Mouse (Mus musculus) common myeloid progenitor, adult 5-6 weeks (primary cell): ENCODE results near the gene Polr1d. TPM values are rescaled to one million over a fixed set of nuclear protein-coding genes. Genes with fewer than 3 reads are reported as not detected.

ENCODE experiments used
- ATAC-seq: replicated peaks from 2 replicates; pipeline ENCODE4 v1.8.0; 2016; ENCODE audit warnings: low read depth, mild to moderate bottlenecking, moderate TSS enrichment, inconsistent platforms; ENCODE audit not compliant: poor library complexity, severe bottlenecking
- total RNA-seq: library from RNA; stranded (forward); fragments of 200-1000, 187-1606 nt; gene quantifications from 2 replicates; pipeline ENCODE4 v1.2.3, GENCODE M21; 2017

Gene Polr1d
- total RNA-seq, 1 experiment from 2014 or later = 126 TPM

- no peak for ATAC-seq
Measured at GRCm38 (mm10) chr5:147078110-147078900, 1.5 kb downstream of the Polr1d start.

DNA sequence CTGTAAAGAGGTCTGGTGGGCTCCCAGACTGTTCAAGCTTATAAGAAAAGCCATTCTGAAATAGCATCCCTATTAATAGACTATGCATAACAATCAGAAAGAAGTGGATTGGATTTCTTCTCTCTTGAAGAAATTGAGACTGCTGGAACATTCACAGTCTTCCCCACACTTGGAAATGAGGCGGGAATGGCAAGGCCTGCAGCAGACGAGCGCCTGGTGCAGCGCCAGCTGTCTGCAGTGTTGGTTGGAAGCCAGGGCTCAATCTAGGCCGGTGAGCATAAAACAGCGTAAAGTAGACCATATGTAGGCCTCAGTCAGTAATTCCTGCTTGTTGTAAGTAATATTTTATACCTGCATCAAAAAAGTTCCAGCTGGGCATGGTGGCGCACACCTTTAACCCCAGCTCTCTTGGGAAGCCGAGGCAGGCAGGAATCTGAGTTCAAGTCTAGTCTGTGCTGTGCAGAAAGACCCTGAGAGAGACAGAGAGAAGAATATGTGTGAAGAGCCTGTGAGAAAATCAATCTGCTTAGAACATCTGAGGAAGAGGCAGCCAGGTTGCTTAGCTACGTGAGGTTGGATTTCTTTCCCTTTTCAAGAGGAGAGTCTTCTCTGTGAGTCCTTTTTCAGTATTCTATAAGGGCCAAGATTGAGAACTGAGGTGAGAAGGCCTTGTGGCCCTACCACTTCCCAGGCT lies 8.5 kb downstream of the Polr1d start:
- no peak for ATAC-seq

GRCm38 (mm10) chr5:147086816-147087215 lies 10.0 kb downstream of the Polr1d start:
- ATAC-seq = no peak

GRCm38 (mm10) chr5:147089836-147090235 lies 13.0 kb downstream of the Polr1d start:
- no peak for ATAC-seq

GRCm38 (mm10) chr5:147090256-147090963 lies 13.6 kb downstream of the Polr1d start:
- no peak for ATAC-seq

DNA sequence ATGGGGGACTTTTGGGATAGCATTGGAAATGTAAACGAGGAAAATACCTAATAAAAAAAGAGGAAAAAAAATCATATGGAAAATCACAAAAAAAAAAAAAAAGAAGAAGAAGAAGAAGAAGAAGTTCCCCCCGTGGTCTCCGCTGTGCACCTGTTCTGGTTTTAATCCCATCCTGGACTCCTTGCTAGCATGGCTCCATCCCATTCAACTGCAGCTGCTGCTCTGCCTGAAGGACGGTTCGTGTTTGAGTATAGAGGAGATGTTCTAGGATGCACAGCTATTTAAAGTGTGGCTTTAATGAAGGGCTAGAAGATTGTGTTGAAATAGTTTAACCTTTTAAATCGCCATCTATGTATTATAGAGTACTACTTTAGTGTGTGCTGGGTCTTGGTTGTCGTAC lies 15.6 kb downstream of the Polr1d start:
- no peak for ATAC-seq

DNA sequence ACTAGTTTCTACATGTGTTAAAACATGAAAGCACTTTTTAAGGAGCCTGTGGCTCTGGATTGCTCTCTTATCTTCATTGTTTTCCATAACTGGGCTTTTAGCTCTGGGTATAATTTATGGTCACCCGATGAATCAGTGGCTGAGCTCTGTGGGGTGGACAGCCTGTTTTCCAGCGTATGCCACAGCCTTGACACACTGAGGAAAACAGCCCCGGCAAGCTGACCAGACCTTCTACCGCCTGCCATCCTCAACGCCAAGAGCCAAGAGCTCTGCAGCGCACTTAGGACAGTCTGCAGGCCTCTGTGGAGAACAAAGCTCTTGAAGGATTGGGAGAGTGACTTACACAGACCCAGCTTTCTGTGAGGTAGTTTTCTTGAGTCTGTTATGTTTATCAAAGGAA lies 17.4 kb downstream of the Polr1d start:
- ATAC-seq = no peak

DNA sequence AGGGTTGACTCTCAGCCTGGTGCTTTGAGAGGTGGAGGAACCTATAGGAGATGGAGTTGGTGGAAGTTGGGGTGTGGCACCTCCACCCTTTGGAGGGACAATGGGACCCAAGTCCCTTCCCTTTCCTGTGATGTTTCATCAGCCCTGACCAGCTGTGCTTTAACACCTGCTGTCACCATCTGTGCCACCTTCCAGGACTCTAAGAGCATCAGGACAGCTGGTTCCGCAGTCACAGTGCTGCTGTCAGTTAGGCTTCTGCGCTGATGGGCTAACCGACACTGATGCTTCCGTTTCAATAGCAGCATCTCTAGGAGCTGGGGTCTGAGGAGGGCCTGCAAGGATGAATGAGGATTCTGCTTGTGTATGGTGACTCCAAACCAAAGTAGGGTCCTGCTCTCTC lies 19.7 kb downstream of the Polr1d start:
- no peak for ATAC-seq

GRCm38 (mm10) chr5:147098667-147099066 lies 21.8 kb downstream of the Polr1d start:
- ATAC-seq = no peak

GRCm38 (mm10) chr5:147100180-147100579 lies 23.3 kb downstream of the Polr1d start:
- no peak for ATAC-seq

GRCm38 (mm10) chr5:147102295-147102694 lies 25.4 kb downstream of the Polr1d start:
- ATAC-seq = no peak

DNA sequence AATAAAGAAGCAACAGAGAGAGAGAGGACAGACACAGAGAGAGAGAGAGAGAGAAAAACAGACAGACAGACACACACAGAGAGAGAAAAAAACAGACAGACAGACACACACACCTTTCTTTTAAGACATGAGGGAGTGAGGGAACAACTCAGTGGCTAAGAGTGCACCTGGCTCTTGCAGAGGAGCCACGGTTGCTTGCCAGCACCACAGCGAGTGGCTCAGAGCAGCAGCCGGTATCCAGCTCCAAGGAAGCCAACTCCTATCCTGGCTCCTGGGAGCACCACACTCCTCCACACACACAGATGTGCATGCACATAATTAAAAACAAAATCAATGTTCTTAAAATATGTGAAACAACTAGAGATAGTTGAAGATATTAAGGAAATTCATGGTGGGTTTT lies 30.4 kb downstream of the Polr1d start:
- no peak for ATAC-seq

DNA sequence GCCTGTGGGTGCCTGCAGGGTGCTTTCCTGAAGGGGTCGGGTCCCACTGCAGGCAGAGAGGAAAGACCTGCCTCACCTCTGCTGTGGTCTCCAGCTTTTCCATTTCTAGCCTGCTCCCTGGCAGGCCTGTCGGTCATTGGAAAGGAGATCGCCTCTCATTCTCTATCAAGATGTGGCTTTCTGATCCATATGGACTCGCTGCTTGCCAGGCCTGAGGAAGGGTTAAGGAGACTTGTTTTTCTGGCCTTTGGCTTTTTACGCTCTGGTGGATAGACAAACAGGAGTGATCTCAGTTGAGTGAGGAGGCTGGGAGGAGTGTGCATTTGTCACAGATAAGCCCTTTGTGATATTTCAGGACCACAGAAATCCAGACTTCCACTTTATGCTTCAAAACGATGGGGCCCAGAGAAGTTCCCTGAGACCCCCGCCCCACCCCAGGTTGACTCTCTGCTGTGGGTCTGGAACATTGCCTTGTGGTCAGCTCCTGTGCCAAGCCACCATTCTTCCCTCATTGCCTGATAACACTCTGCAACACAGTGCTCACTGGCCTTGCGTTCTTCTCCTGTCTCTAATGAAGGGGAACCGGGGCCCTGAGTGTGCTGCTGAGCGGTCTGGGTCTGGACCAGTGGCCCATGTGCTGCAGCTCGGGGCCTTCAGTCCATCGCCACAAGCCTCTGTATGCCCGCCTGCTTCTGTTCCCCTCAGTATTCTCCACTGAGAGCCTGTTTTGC lies 32.2 kb downstream of the Polr1d start:
- no peak for ATAC-seq

DNA sequence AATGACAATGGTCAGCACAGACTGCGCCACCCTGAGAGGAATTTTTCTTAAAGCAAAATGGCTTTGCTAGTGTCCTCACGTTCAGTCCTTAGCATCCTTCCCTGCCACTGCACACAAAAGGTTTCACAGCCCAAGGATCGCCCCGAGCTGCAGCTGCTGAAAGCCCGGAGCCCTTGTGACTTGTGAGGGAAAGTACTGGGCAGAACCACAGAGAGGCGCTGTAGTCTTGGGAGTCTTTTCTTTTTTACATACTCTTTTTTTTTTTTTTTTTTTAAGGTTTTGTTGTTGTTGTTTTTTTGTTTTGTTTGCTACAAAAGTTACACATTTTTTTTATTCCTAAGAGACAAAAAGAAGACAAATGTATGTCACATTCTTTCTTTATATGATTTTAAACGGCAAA lies 37.9 kb downstream of the Polr1d start:
- ATAC-seq = no peak

GRCm38 (mm10) chr5:147115631-147116030 lies 38.8 kb downstream of the Polr1d start:
- ATAC-seq = no peak

DNA sequence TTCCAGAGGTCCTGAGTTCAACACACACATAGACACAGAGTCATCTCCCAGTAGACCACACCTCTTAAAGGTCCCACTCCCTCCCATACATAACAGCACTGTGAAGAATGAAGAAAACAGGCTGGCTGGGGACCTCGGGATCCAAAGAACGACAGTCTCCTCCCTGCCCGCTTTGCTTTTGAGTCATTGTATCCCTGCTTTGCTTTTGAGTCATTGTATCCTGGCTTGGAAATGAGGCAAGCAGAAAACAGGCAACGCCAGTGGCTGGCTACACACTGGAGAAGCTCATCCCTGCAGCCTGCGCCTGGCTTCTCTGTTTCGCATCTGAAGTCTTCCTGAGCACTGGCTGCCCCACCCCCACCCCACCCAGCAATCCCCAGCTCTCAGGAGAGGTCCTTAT lies 40.2 kb downstream of the Polr1d start:
- no peak for ATAC-seq

DNA sequence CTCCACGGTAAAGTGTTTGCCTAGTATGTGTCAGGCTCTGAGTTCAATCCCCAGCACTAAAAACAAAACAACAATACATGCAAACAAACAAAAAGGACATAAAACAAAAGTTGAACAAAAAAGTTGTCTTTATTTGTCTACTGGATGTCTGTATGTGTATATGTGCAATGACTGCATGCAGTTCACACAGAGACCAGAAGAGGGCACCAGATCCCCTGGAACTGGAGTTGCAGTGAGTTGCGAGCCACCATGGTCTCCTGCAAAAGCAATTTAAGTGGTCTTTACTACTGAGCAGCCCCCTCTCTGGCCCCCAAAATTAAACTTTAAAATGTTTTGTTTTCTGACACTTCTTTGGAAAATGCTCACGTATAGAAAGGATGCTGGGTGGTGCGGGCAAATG lies 44.3 kb downstream of the Polr1d start:
- no peak for ATAC-seq

DNA sequence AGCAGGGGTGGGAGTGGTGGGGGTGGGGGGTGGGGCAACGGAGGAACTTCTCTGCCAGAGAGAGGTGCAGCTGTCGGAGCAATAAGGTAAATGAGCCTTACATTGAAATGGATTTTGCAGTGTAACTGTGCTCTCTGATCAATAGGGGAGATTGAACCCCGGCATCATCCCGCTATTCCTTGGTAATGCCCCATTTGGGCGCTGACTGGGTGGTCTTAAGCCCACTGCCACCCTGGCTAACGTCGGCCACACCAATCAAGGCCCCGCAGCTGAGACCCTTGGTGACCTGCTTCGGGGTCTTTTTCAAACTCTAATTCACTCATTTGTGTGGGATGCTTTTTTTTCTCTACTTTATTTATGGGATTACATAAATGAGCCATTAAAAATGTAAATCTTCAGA lies 47.9 kb downstream of the Polr1d start:
- ATAC-seq = no peak

DNA sequence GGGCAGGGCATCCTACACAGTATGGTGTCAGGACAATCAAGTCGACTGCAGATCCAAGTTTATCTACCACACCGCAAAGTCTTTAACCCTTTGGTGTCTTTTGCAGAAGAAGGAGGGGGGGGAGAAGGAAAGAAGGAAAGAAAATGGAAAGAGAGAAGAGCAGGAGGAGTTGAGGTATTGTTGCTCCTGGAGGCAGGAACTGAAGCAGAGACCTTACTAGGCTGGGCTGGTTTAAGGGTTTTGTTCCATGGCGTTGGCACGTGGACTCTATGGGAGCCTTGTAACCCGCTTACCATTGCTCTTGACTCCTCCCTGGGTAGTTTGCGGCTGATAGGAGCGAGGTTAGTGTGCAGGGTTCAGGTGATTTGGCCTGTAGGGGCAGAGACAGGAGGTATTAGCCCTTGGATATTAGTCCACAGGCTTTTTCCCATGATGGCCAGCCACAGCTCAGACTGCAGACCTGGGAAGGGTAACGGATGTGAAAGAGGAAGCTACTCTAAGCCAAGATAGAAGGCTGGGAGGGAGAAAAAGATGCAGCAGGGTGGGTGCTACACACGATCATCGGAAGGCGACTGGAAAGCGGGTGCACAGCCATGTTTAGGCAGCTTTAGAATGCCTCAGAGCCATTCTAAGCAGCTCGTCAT lies 48.8 kb downstream of the Polr1d start:
- no peak for ATAC-seq

DNA sequence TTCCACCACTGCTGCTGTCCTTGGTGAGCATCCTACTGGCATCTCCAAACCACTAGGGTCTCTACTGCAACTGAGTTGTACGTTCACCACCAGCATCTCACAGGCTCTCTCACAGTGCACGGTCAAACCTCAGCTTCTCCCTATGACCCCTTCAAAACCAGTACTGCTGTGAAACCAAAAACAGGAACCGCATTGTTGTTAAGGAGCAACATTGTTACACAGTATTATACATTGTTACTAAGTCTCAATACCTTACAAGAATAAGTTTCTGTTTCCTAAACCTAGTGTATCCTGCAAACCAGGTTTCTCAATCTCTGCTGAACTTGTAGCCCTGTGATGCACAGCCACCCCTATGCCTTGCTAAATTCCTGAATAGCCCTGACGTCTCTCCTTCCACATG lies 51.0 kb downstream of the Polr1d start:
- 0 out of 2 replicates have a peak, but pooled peaks have one; percentile 22 for ATAC-seq
